Mouse (Mus musculus) liver, adult 2 months (tissue): ENCODE measurements at regions not wholly inside any gene's neighbourhood (a gene's known extent, or its start where the extent isn't known, plus 50 kb on each side); places are given as distances from the start of the nearest gene placed in this dataset.

Experiments used
- CTCF ChIP-seq: fragments of 200-500 bp; IDR thresholded peaks from 2 replicates; pipeline ENCODE4 v1.5.1; 2011; ENCODE audit warnings: low read depth, low read length, control low read depth
- POLR2A ChIP-seq: fragments of 200-500 bp; IDR thresholded peaks from 2 replicates; pipeline ENCODE4 v1.6.1; 2011; ENCODE audit warnings: low read length, control low read depth; ENCODE audit not compliant: insufficient read depth; ENCODE audit errors: extremely low read depth

DNA sequence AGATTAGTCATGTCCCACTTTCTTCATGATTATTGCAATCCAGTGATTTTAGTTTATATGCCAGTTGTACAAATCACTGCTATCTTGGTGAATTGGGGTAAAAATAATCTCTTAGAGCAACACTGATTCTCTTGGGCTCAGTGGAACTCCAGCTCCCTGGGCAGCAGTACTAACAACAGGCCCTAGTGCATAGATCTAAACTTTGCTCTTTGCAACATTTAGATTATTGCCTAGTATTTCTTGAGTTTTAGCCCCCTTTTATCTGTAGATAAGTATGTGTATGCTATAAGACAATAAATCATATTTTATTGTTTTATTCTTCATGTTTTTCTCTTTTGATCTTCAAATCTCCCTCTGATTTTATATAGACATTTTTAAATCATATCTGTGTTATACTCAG, 287.4 kb downstream of the G6pd2 start:
- TF ChIP-seq POLR2A (no peak), CTCF (no peak)
